Mouse (Mus musculus) bone marrow, adult 2 months (tissue): ENCODE results near the gene 1700029J07Rik. TPM values are rescaled to one million over a fixed set of nuclear protein-coding genes. Genes with fewer than 3 reads are reported as not detected.

Source experiments
- H3K27ac ChIP-seq: fragments of 200-500 bp; 2 replicates; pipeline ENCODE4 v1.5.1; 2012; ENCODE audit warnings: low read depth, mild to moderate bottlenecking, control low read depth, inconsistent platforms, low read length; ENCODE audit not compliant: control insufficient read depth, poor library complexity, insufficient read depth
- H3K4me1 ChIP-seq: fragments of 200-500 bp; 2 replicates; pipeline ENCODE4 v1.6.1; 2011; ENCODE audit warnings: low read length; ENCODE audit not compliant: control insufficient read depth, insufficient read depth
- H3K4me3 ChIP-seq: fragments of 200-500 bp; replicated peaks from 2 replicates; pipeline ENCODE3; 2011; ENCODE audit warnings: mild to moderate bottlenecking, low read depth, low read length, control low read depth; ENCODE audit not compliant: control insufficient read depth
- CTCF ChIP-seq: fragments of 200-500 bp; IDR thresholded peaks from 2 replicates; pipeline ENCODE4 v1.5.1; 2011; ENCODE audit warnings: low read length, control low read depth; ENCODE audit not compliant: control insufficient read depth, insufficient read depth
- POLR2A ChIP-seq: fragments of 200-500 bp; IDR thresholded peaks from 2 replicates; pipeline ENCODE4 v1.6.1; 2011; ENCODE audit warnings: low read depth, mild to moderate bottlenecking, control low read depth, low read length, borderline replicate concordance; ENCODE audit not compliant: control insufficient read depth
- WGBS: fragments of 180-500 bp; shearing (Covaris S2); methylation state at CpG from one replicate; pipeline ENCODE4 v1.1.7; 2018; 5-methylcytosine and 5-hydroxymethylcytosine counted together
- polyA plus RNA-seq: library from polyadenylated mRNA; stranded (reverse); fragments of >200 nt; gene quantifications from 2 replicates; pipeline ENCODE4 v1.2.4, GENCODE M21; 2011; ENCODE audit warnings: low replicate concordance; ENCODE audit not compliant: missing spikeins, insufficient read depth, insufficient read length

The 1700029J07Rik gene
- polyA plus RNA-seq, 1 experiment, result 3.3 TPM

GRCm38 (mm10) chr8:45922116-45922515 lies 52.9 kb downstream of the 1700029J07Rik start:
- H3K27ac ChIP-seq, result no peak overlapping the region
- H3K4me3 ChIP-seq, result no peak overlapping the region
- no peaks in the 10 kb centered on the region for H3K4me1 ChIP-seq
- 91% methylated on average over 7 of the region's 7 CpGs for WGBS
- TF ChIP-seq CTCF (no peak), POLR2A (no peak)

GRCm38 (mm10) chr8:45920392-45920791 lies 54.7 kb downstream of the 1700029J07Rik start:
- Histone ChIP-seq H3K4me3 (no peak overlapping the region), H3K4me1 (no peaks in the 10 kb centered on the region), H3K27ac (no peak overlapping the region)
- no peak for TF ChIP-seq CTCF
- no peak for TF ChIP-seq POLR2A
- 89% methylated on average over 7 of the region's 7 CpGs for WGBS

DNA sequence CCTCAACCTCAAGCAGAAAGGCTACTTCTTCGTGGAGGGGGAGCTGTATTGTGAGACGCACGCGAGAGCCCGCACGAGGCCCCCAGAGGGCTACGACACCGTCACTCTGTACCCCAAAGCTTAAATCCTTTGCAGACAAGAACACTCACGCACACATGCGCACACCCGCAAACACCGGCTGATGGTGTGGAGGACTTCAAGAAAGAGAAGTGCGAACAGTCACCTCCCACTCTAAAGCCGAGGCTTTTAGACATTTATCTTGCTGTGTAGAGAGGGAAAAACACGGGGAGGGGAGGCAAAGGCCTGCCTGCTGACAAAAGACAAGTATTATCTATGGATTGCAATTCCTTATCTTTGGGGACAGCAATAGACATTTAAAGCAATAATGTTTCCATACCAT lies 56.2 kb downstream of the 1700029J07Rik start:
- TF ChIP-seq POLR2A, result no peak
- TF ChIP-seq CTCF, result no peak
- Histone ChIP-seq H3K4me1 (no peaks in the 10 kb centered on the region), H3K4me3 (no peak overlapping the region), H3K27ac (no peak overlapping the region)
- WGBS, result 83% methylated on average over 15 of the region's 15 CpGs

GRCm38 (mm10) chr8:45917040-45917679 lies 57.9 kb downstream of the 1700029J07Rik start:
- Histone ChIP-seq H3K27ac (no peak overlapping the region), H3K4me1 (no peaks in the 10 kb centered on the region), H3K4me3 (no peak overlapping the region)
- WGBS, result 82% methylated on average over 20 of the region's 20 CpGs
- TF ChIP-seq CTCF, result no peak
- no peak for TF ChIP-seq POLR2A

GRCm38 (mm10) chr8:45916496-45916895 lies 58.6 kb downstream of the 1700029J07Rik start:
- Histone ChIP-seq H3K4me3 (no peak overlapping the region), H3K27ac (no peak overlapping the region), H3K4me1 (no peaks in the 10 kb centered on the region)
- 77% methylated on average over 3 of the region's 3 CpGs for WGBS
- TF ChIP-seq CTCF, result no peak
- TF ChIP-seq POLR2A, result no peak

DNA sequence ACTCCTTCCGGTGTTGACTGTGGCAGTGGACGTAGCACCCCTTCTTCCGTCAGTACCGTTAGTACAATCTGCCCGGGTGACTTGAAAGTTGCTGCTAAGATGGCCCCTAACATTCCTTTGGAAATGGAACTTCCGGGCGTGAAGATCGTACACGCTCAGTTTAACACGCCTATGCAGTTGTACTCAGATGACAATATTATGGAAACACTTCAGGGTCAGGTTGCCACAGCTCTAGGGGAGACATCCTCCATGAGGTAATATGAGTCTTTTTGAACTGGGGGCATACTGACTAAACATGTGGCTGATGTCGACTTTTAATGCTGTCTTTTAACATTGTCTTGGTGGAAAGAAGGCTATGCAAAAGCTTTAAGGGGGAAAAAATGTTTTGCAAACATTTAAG lies 61.3 kb downstream of the 1700029J07Rik start:
- no peak overlapping the region for H3K27ac ChIP-seq
- TF ChIP-seq POLR2A (no peak), CTCF (no peak)
- no peak overlapping the region for H3K4me3 ChIP-seq
- no peaks in the 10 kb centered on the region for H3K4me1 ChIP-seq
- 88% methylated on average over 11 of the region's 11 CpGs for WGBS

- TF ChIP-seq CTCF (no peak), POLR2A (no peak)
- WGBS, result 76% methylated on average over 4 of the region's 4 CpGs
- no peaks in the 10 kb centered on the region for H3K4me1 ChIP-seq
- H3K27ac ChIP-seq, result no peak overlapping the region
- H3K4me3 ChIP-seq, result no peak overlapping the region
Measured at GRCm38 (mm10) chr8:45906251-45906619, 68.8 kb downstream of the 1700029J07Rik start.

DNA sequence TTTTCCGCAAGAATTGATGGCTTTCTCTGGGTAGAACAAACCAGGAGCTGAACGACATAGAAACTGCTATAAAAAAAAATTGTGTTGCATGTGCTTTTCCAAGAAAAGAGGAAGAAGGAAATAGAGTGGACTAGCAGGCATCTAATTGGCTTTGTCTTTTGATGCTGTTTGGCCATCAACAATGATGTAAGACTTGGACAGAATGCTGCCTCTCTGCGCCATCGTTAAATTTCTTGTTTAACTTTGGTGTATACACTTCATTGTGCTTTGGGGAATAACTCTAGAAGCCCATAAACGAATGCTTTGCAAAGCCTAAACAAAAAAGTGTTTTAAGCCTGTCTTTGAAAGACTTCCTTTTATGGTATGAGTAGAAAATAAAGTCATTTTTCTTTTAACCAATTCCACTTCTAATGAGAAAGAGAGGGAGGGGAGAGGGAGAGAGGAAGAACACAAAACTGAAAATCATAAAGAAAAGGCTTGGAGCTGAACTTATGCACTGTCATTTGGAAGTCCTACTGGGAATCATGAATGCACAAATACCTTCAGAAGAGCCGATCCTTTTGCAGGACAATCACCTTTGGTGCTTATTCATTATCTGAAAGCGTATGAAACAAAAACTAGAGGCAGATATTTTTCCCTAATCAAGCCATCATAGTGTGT lies 69.3 kb downstream of the 1700029J07Rik start:
- TF ChIP-seq POLR2A, result no peak
- TF ChIP-seq CTCF, result no peak
- no peak overlapping the region for H3K4me3 ChIP-seq
- no peaks in the 10 kb centered on the region for H3K4me1 ChIP-seq
- H3K27ac ChIP-seq, result no peak overlapping the region
- 66% methylated on average over 7 of the region's 7 CpGs for WGBS

DNA sequence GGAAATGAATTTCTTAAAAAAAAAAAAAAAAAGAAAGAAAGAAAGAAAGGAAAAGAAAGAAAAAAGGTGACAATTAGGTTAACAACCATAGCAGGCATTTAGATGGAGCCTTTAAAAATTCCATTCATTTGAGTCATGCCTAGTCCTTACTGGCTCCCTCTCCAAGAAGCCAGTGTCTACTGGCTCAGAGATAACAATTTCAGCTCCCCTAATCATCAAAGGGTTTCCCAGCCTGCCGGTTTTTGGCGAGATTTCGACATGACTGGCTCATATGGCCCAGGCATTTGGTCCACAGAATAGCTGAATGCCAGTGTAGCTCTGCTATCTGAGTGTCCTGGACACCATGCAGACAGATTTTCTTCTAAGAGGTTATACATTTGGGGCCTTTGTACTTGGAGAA lies 71.4 kb downstream of the 1700029J07Rik start:
- Histone ChIP-seq H3K27ac (no peak overlapping the region), H3K4me1 (peaks cover 1% of the 10 kb centered on the region; the same call in 1 of the 2 replicates), H3K4me3 (no peak overlapping the region)
- TF ChIP-seq CTCF, result no peak
- TF ChIP-seq POLR2A, result no peak
- 69% methylated on average over 3 of the region's 3 CpGs for WGBS

Other genes starting within 250 kb of the 1700029J07Rik start
- 3.0 TPM in 1 of 2 replicates, not detected in the other for gene Pdlim3, start 89.8 kb downstream of the 1700029J07Rik start, polyA plus RNA-seq
- not detected in 2 replicates for gene Ccdc110, start 40.6 kb downstream of the 1700029J07Rik start, polyA plus RNA-seq
- 12.7 and 23.3 TPM in 2 replicates for gene Ufsp2, start 276 bp upstream of the 1700029J07Rik start, polyA plus RNA-seq
- not detected in 2 replicates for gene Lrp2bp, start 24.1 kb upstream of the 1700029J07Rik start, polyA plus RNA-seq
- 9.0 TPM in 1 of 2 replicates, not detected in the other for gene Ankrd37, start 30.5 kb upstream of the 1700029J07Rik start, polyA plus RNA-seq
- 5.1 and 5.8 TPM in 2 replicates for gene Cfap97, start 176.5 kb upstream of the 1700029J07Rik start, polyA plus RNA-seq
- gene Snx25, start 176.9 kb upstream of the 1700029J07Rik start, polyA plus RNA-seq, result 4.9 and 12.5 TPM in 2 replicates
- 13.8 and 43.4 TPM in 2 replicates for gene Slc25a4, start 236.0 kb upstream of the 1700029J07Rik start, polyA plus RNA-seq